Mouse (Mus musculus): ENCODE measurements at regions not wholly inside any gene's neighbourhood (a gene's known extent, or its start where the extent isn't known, plus 50 kb on each side); places are given as distances from the start of the nearest gene placed in this dataset.
A peak's percentile ranks its signal among the peaks of the same experiment; 100 is the strongest.

GRCm38 (mm10) chr16:5538836-5539510, 283.2 kb upstream of the Eef2kmt start:
- DNase-seq (ENCODE audit: low spot score), result no peak

- no peak for DNase-seq (ENCODE audit: low spot score)
Observed at GRCm38 (mm10) chr16:5537286-5538204, 281.8 kb upstream of the Eef2kmt start.

GRCm38 (mm10) chr16:5536515-5536972, 280.8 kb upstream of the Eef2kmt start:
- no peak for DNase-seq (ENCODE audit: low spot score)

GRCm38 (mm10) chr16:5535414-5535813, 279.6 kb upstream of the Eef2kmt start:
- no peak for DNase-seq (ENCODE audit: low spot score)

- DNase-seq (ENCODE audit: low spot score), result no peak
Observed at GRCm38 (mm10) chr16:5534862-5535261, 279.1 kb upstream of the Eef2kmt start.

- no peak for DNase-seq (ENCODE audit: low spot score)
Observed at GRCm38 (mm10) chr16:5534385-5534784, 278.6 kb upstream of the Eef2kmt start.

GRCm38 (mm10) chr16:5532281-5532680, 276.5 kb upstream of the Eef2kmt start:
- DNase-seq (ENCODE audit: low spot score), result no peak

GRCm38 (mm10) chr16:5529823-5530222, 274.0 kb upstream of the Eef2kmt start:
- no peak for DNase-seq (ENCODE audit: low spot score)

- no peak for DNase-seq (ENCODE audit: low spot score)
Observed at GRCm38 (mm10) chr16:5527936-5528335, 272.2 kb upstream of the Eef2kmt start.

GRCm38 (mm10) chr16:5524375-5524774, 268.6 kb upstream of the Eef2kmt start:
- no peak for DNase-seq (ENCODE audit: low spot score)

GRCm38 (mm10) chr16:5523402-5524021, 267.7 kb upstream of the Eef2kmt start:
- DNase-seq (ENCODE audit: low spot score), result no peak

GRCm38 (mm10) chr16:5517746-5518145, 262.0 kb upstream of the Eef2kmt start:
- no peak for DNase-seq (ENCODE audit: low spot score)

- no peak for DNase-seq (ENCODE audit: low spot score)
Observed at GRCm38 (mm10) chr16:5515867-5516266, 260.1 kb upstream of the Eef2kmt start.

- DNase-seq (ENCODE audit: low spot score), result no peak
Observed at GRCm38 (mm10) chr16:5507261-5507660, 251.5 kb upstream of the Eef2kmt start.

GRCm38 (mm10) chr16:5501961-5502360, 246.2 kb upstream of the Eef2kmt start:
- no peak for DNase-seq (ENCODE audit: low spot score)

- DNase-seq (ENCODE audit: low spot score), result no peak
Observed at GRCm38 (mm10) chr16:5496051-5496685, 240.4 kb upstream of the Eef2kmt start.

GRCm38 (mm10) chr16:5493352-5493751, 237.6 kb upstream of the Eef2kmt start:
- DNase-seq (ENCODE audit: low spot score), result no peak

GRCm38 (mm10) chr16:5487259-5487658, 231.5 kb upstream of the Eef2kmt start:
- DNase-seq (ENCODE audit: low spot score), result no peak

GRCm38 (mm10) chr16:5483337-5483736, 227.6 kb upstream of the Eef2kmt start:
- DNase-seq (ENCODE audit: low spot score), result no peak

GRCm38 (mm10) chr16:5480148-5480547, 224.4 kb upstream of the Eef2kmt start:
- DNase-seq (ENCODE audit: low spot score), result no peak

GRCm38 (mm10) chr16:5478970-5479369, 223.2 kb upstream of the Eef2kmt start:
- no peak for DNase-seq (ENCODE audit: low spot score)

- peak; percentile 6 for DNase-seq (ENCODE audit: low spot score)
Observed at GRCm38 (mm10) chr16:5471321-5471720, 215.5 kb upstream of the Eef2kmt start.
